Mouse (Mus musculus) small intestine, adult 10 weeks (tissue): Measurements from ENCODE around the gene F11. TPM values are rescaled to one million over a fixed set of nuclear protein-coding genes. Genes with fewer than 3 reads are reported as not detected.

Source experiments
- polyA plus RNA-seq: library from polyadenylated mRNA; stranded (reverse); fragments of 350-450 nt; fragmentation: Illumina TruSeq; extraction: RNeasy Lipid Tissue Mini Kit (QIAGEN cat#74804); gene quantifications from one replicate; pipeline ENCODE4 v1.2.3, GENCODE M21; 2014; ENCODE audit warnings: low replicate concordance

The F11 gene
- polyA plus RNA-seq, result 0.19 TPM

GRCm38 (mm10) chr8:45261920-45262319 is at the start of gene F11:
Gene F11 (minus strand): TSS chr8:45262031.

DNA sequence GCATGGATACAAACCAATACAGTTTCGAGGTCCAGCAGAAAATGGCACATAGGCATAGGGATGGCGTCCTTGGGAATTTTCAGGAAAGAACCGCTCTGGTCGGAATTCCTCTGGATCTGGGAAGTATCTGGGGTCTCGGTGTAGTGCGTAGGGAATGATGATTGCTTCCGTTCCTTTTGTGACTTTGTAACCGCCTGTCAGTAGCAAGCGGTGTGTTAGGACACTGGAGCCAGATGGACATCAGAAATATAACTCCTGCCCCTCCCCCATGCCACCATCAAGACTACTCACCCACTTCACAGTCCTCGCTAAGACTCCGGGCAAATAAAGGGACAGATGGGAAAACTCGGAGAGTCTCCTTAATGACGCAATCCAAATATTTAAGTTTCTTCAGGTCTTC is 46.5 kb upstream of the F11 start, which contains the start of gene Gm45753:
Gene Gm45753 (minus strand): TSS at position 101 of the 400 bp plus-strand sequence.

GRCm38 (mm10) chr8:45294687-45295086 is 32.9 kb upstream of the F11 start, which contains the start of gene Klkb1:
Gene Klkb1 (minus strand): TSS chr8:45294859.

Other genes with a start within 250 kb of the F11 start
- gene Mtnr1a, start 192.9 kb downstream of the F11 start, polyA plus RNA-seq, result 0.26 TPM
- gene Klkb1, start 32.8 kb upstream of the F11 start, polyA plus RNA-seq, result 2.8 TPM
- gene Gm45753, start 46.4 kb upstream of the F11 start, polyA plus RNA-seq, result 0.37 TPM
- gene Cyp4v3, start 71.2 kb upstream of the F11 start, polyA plus RNA-seq, result 1,063 TPM
- 3.8 TPM for gene Fam149a, start 120.3 kb upstream of the F11 start, polyA plus RNA-seq
- 108 TPM for gene Tlr3, start 149.0 kb upstream of the F11 start, polyA plus RNA-seq
- gene Sorbs2, start 245.8 kb upstream of the F11 start, polyA plus RNA-seq, result 23.9 TPM